Mouse (Mus musculus) ovary, postnatal 36 days (tissue): ENCODE measurements around the gene Tbc1d2b.

Experiments
- DNase-seq: peaks from one replicate; pipeline ENCODE4 v3.0.0; 2022; ENCODE audit warnings: low spot score, mixed read lengths

The Tbc1d2b gene

DNA sequence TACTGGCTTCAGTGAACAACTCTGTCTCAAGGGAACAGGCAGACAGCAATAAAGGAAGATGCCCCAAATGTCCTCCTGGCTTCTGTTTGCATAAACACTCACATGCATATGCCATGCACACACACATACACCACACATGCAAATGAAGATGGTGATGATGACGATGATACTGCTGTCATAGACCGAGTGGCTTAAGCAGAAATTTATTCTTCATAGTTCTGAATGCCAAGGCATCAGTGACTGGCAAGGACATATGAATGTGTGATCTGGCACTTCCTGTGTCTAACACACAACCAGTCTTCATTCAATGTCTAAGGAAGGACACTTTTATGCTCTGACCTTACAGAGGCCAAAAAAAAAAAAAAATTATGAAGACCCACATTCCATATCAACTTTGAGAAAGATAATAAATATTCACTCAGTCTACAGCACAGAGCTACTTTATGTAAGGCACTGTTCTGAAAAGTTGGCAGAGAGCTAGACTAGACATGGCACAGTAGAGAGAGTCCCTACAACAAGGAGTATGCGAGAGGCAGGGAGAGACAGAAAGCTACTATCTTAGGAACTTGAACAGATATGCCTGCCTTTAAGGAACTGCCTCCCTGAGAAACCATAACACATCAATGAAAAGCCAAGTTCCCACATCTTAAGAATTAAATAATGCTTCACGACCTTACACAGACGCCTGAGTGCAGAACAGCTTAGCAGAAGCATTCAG is 5.1 kb downstream of the Tbc1d2b start:
- DNase-seq, result no peak

DNA sequence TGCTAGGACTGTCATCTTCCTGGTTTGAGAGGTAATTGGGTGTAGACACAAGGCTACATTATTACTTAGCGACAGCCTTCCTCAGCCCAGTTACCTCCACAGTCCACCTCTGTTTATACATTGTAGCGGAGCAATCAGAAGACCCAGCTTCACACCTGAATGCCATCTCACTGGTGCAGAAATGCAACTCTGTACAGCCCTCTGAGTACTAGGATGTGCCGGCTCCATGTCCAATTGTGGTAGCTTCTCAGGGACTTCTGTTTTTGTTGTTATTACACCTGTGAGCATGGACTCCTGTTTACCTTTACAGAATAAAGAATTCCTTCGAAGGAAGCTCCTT is 7.3 kb downstream of the Tbc1d2b start:
- no peak for DNase-seq

DNA sequence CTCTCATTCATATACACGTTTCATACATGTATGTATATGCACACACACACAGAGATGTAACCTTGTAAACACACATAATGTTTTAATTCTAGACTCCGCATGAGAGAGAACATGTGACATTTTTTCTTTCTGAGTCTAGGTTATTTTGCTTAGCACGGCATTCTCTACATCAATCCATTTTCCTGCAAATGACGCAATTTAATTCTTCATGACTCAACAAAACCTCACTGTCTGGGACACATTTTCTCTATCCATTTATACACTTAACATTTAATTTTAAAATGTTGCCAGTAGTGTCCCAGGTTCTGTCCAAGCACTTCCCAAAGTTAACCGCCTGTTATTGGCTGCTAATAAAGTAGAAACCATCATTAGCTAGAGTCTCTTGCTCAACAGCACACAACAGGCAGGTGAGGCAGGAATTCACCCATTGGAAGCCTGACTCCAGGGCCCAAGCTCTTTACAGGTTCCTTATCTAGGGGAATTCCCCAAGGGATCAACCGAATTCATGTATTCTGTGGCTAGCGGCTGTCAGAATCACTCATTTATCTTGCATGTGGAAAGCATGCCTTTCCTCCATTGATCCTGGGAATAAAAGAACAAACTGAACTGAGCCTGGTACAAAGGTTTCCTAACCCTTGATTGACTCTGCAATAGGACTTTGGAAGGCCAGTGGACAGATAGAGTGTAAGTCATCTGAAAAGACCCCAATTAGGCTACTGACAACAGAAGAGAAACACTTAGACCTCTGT is 7.8 kb downstream of the Tbc1d2b start:
- DNase-seq, result no peak

DNA sequence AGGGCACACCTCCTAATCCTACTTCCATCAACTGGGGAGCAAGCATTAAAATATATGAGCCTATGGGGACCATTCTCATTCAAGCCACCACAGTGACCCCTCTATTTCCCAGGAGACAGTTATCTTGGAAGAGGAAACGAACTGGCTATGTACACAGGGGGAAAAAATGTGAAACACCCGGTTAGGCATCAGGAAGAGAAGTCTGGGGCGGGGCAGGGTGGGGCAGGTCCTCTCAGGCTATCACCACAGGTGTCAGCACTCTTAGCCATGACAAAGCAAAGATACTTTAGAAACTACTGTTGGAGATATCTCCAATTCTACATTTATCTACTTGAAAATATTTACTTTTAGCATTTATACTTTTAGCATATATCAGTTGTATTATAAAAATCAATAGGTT is 8.5 kb downstream of the Tbc1d2b start:
- no peak for DNase-seq

DNA sequence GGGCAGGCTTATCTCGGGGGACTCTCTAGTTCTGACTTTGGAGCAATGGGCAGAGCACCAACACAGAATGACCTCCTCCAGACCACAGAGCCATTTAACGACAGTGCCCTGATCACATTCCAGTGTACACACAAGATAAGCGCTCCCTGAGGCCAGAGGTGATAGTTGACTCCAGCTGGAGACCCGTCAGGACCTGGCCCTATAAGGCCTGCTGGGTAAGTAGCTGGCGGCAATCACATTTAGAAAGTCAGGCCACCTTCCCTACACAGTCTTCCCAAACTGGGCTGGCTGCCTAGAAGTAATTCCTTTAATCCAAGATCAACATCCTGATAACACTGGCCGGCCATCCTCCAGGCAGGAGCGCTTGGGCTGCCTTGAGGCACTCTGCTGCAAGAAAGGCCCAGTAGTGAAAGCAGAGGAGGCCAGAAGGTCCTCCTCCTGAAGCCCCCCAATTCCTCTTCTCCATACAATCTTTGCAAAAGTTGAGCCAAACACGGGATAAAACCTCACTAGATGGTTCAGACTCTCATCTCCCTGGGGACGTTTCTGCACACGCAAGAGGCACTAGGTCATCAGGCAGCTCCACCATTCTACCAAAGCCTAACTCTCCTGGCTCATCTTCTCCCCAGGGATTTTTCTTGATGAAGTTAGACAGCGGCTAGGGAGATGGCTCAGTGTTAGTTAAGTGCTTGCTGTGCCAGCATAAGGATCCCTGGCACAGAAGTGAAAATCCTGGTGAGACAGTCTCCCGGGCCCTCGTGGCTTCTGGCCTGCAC is 9.8 kb downstream of the Tbc1d2b start:
- no peak for DNase-seq

DNA sequence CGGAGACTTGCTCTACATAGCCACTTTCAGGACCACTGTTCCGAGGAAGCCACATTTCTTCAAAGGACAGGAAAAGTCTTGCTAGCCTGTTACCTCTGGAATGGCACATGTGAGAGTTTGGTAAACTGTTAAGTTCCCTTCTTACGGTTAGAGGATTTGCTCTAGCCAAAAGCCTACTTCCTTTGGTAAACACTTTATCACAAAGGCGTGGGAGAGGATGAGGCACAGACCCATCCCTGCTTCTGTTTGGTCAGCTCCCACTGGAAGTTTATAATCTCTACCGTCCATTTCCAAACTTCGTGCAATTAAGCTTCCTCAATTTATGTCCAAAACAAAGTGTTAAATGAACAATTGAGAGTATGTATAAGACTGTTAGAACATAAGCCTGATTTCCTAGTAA is 10.5 kb downstream of the Tbc1d2b start:
- DNase-seq, result no peak

DNA sequence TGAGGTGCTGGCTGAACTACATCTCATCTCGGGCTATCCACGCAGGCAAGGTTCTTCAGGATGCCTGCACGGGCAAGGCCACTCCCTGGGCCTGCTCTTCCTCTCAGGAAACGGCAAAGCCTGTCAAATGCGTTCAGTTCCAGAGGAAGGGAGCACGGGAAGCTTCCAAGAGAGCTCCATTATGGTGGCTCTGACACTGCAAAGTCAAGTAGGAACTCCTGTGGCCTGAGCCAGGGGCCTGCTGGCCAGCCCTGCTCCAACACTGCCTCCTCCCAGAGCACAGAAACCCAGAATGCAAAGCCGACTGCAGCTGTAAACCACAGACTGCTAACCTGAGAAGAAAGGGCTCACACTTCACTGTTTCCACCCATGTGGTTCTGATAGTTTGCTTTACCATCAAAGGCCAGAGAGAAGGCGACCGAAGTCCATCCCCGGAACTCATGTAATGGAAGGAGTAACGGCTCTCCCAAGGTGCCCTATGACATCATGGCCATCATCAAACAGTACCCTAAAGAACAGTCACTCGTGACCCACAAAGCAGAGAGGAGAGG is 11.1 kb downstream of the Tbc1d2b start:
- DNase-seq, result no peak

DNA sequence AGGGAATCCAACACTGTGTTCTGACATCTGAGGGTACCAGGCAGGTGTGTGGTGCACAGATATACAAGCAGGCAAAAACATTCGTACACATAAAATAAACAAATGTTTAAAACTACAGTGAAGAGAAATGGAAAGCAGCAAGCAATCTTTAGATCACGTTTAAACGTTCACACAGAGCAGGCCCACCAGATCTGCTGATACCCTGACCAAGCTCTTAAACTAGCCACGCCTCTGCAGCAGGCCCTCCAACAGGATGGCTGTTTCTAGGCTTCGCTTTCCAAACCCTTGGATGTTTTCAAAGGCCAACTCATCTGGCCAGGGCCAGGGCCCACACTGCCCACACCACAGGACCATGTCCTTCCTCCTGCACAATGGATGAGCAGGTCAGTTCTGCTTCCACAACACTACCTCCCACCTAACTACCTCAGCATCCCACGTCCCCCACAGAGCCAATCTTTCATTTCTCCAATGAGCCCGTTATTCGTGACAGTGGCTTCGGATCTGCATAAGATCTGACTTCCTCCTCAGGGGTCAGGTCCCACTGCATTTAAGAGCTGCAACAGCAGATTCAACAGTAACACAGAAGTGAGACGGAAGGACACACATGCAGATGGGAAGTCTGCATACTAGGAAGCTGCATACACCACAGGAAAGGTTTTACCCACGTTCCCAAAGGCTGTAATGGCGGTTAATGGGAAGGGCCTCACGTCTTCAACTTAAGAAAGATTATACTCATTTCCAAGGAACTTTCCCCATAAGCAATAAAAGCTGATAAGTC is 12.7 kb downstream of the Tbc1d2b start:
- no peak for DNase-seq

DNA sequence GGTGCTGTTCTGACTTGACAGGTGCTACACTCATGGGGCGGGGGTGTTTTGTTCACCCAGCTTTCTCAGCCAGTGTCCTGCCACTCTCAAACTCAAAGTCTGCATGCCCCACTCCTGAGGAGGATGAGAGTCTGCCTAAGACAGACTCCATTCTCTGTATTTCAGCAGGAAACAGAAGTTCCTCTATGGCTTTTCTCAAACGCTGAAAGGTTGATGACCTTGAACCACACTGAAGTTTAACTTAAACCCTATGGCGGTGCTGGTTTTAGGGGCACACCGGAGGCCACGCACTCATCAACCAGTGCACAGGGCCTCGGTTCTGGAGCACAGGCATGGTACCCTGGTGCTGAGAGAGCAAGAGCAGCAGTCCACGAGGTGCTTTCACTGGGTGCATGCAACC is 13.4 kb downstream of the Tbc1d2b start:
- no peak for DNase-seq

DNA sequence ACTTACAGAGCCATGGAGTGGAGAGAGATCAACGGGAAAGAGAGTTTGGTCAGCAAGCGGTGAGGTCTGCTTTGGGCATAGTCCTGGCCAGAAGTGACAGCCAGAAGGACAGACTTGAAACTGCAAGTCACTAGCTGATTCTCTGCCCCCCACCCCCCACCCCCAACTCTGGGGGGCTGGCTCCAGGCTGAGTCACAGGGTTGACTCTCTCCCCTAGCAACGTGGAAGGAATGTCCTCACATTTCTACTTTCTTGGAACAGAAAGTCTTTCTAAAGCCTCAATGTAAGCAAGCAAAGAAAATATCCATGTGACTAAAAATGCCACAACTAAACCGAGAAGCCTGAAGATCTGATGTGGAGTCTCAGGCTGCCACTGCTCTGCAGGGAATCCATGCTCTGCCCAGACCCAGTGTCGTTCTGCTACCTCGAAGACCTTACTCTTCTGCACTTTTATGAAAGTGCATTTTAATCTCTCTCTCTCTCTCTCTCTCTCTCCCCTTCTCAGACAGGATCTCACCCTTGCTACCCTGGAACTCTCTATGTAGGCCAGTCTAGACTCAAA is 14.7 kb downstream of the Tbc1d2b start:
- no peak for DNase-seq

DNA sequence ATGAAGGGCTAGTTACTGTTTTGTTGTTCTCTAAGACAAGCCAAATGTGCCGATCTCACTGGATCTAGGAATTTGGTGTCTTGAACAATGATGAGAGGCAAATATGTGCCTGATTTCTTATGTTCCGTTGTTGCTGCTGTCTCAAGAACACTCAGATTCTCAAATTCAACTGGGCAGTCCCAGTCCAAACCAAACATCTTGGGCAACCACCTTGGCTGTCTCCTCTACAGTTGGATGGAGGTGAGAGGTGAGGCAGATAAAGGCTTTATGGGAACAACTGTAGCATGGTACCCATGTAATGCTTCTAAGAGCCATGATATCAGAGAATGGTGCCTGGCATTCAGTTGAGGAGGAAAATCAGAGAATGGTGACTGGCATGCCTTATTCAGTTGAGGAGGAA is 17.4 kb downstream of the Tbc1d2b start:
- no peak for DNase-seq

DNA sequence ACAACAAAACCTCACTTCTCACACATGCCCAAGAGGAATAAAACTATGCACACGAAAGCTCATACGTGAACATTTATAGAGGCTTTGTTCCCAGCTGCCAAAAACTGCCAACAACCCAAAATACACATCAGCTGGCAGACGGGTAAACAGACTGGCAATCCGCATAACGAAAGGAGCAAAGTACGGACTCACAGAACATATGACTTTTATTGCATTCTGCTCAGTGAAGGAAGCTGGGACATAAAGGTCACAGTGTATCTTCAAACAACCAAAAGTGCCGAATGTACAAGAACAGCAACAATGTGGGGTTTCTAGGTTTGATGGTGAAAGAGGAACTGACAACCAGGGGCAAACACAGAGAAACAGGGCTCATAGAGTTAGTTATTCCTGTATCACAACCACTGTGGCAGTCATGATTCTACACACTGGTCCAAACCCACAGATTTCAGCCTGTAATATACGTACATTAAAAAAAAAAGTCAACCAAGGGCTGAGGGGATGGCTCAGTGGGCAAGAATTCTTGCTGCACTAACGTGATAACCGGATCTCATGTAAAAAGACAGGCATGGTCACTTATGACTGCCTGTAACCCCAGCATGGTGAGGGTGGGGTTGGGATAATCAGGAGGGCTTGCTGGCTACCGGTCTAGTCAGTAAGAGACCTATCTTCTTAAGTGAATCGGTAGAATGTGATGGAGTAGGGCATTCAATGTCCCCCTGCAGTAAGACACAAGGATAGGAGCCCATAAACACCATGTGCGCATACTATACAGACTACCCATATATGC is 19.4 kb downstream of the Tbc1d2b start:
- DNase-seq, result no peak

DNA sequence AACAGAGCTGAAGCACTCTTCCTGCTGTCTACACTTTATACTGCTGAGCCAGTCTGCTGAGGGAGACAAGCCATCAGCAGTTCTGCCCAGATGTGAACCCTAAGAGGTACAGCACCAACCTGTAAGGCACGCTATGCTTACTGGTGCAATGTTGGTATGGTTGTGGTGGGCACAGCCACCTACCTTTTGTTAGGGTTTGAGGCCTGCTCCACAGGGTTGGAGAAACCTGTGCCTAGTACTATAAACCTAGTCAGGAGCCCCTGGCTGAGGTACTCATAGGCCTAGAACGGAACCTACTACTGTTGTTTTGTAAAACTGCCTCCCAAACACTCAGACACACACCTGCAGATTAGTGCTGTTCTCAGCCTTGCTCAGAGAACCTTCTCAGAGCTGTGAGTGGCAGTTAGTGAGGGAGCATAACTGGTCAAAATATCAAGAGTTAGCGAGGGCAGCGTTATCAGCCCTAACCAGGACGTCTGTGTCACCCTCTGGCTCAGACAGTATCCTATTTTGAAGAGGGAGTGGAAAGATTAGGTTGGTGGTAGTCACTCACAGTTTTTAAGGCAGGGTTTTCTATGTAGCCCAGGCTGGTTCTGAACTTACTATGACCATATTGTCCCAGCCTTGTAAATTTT is 20.3 kb downstream of the Tbc1d2b start:
- DNase-seq, result no peak

DNA sequence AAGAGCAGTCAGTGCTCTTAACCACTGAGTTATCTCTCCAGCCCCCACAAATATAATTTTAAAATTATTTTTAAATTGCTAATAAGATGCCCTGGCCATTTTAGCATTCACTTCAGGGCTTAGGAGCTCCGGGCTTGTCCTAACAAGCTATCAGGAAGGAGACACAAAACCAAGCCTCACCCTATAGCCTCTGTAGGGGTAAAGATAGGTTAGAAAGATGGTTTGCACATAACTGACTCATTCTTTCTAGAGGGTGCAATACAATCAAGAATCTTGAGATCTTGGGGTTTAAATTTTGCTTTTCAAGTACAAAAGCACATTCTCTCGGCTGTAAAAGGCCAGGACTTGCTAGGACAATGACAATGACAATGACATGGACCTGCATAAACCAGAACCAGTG is 21.6 kb downstream of the Tbc1d2b start:
- no peak for DNase-seq

DNA sequence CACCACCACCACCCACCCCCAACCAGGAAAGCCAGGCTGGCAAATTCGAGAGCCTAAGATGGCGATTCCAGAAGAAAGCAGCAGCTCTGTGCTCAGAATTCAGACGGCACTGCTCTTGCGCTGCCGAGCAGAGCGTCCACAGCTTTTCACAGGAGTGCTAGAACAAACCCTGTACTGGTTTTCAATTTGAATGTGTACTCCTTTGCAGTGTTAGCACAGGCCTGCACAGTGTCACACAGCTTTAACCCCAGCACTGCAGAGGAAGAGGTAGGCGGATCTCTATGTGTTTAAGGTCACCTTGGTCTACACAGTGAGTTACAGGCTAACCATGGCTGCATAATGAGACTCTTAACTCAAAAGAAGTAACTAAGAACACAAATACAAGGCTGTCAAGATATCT is 22.3 kb downstream of the Tbc1d2b start:
- DNase-seq, result no peak

DNA sequence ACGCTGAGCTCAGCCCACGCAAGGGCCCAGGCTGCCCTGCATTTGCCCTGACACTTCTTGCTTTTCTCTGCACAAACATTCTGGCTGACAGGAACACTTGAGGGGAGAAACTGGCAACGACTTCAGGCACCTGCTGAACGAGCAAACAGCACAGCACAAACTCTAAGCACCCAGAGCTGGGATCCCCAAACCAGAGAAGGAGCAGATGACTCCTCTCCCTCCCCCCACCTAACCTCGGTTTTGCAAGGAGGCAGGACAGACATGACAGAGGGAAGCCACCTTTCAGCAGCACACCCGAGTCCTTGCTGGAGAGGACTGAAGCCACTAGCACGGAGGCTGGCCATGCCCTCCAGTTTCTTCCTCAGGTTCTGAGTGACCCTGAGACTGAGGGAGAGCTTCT is 23.3 kb downstream of the Tbc1d2b start:
- DNase-seq, result no peak

DNA sequence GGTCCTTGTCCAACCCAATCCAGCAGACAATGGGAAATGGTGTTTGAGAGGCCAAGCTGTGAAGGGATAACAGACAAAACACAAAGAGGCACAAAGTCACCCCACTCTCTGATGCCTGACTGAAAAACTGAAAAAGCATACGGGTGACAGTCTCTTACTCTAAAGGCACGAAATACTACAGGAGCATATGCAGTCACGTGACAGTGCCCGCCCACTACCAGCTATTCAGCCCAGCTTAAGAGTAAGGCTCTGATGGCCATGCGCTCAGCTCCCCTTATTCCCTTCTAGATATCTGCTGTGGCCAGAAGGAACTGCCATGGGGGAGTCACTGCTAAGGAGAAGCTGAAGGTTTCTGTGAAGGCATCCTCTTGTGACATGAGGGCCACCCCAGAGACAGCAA is 24.8 kb downstream of the Tbc1d2b start:
- no peak for DNase-seq

DNA sequence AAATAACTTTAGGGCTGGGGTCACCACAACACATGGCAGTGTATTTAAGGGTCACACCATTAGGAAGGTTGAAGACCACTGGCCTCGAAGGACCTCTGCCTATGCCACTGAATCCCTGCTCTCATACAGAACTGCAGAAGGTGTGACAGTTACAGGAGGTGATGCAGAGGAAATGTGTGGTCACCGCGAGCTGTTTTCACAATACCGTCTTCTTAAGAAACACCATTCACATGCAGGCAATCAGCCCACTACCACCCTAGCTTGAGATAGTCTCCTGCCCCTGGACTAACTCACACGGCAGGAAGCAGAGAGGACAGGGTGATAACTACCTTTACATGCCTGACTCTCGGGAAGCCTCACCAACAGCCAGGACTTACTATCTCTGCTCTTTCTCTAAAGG is 25.4 kb downstream of the Tbc1d2b start:
- no peak for DNase-seq

DNA sequence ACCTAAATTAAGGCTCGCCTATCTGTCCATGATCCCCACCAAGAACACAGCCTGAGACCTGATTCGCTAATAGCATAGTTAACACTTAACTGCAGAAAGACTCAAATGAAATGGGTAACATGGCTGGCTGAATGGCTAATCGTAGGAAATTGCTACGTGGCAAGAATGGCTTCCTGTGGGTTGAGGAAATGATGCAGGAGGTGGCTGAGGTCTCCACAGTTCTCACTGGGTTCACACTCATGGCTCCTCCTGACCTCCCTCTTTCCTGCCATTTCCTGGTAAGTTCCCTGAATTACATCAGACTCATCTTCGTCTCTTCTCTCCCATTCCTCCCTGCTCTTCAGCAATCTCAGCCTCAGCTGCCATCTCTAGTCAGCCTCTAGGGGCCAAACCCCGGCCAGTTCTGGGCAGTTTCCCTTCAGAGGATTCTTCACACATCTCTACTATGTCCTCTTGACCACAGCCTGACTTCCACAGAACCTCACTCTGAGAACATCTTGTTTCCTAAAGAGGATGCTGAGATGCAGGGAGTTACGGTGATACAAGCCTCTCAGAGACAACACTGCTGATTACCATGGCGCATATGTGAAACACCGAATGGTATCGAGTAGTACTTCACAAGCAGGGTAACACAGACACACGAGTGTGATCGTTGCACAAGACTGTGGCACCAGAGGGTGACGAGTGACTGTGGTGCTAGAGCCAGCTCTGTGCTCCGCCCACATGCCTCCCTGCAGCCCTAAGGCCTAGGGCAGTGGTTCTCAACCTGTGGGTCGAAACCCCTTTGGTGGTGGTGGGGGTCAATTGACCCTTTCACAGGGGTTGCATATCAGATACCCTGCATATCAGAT is 26.1 kb downstream of the Tbc1d2b start:
- DNase-seq, result no peak

DNA sequence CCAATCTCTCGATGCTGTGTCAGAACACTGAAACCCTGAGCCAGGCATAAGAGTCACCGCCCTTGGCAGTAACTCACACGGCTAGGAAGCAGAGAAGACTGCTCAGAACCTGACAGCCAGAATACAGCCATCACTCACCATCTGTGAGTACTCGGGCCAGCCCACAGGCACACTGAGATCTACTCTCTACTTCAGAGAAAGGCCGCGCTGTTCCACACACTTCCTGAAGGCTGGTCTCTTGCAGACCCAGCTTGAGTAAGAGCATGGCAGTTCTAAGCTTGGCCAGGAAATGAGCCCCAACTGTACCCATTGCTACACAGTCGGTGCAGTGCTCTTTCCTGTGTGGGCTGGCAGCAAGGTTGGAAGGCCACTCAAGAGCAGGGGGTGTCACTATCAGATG is 27.7 kb downstream of the Tbc1d2b start:
- DNase-seq, result no peak
